ENCODE assay signal across 29 mouse cellular contexts in genomic region chr3:102661296-102661695, GRCm38 (mm10).
"Had no signal": no experiment of that assay in that cellular context is flagged by ENCODE, and none has a peak within 500 bp of the region (broad histone marks: within the 10 kb centered on the region; RNA-seq: fewer than 3 reads in every experiment).

No protein-coding gene starts in this region.

- H3K27me3 ChIP-seq: heart, embryonic 15.5 days; hindbrain, embryonic 12.5 days; hindbrain, embryonic 13.5 days; hindbrain, embryonic 15.5 days; intestine, embryonic 15.5 days; kidney, embryonic 15.5 days had no signal

- H3K27ac ChIP-seq: heart, embryonic 13.5 days; heart, embryonic 15.5 days; hindbrain, embryonic 10.5 days; hindbrain, embryonic 12.5 days; hindbrain, embryonic 13.5 days; hindbrain, embryonic 14.5 days; hindbrain, embryonic 15.5 days; hindbrain, postnatal 0 days; intestine, embryonic 15.5 days; kidney, embryonic 15.5 days; kidney, postnatal 0 days; left cerebral cortex, adult 2 months had no signal

- H3K9me3 ChIP-seq: heart, embryonic 12.5 days; heart, embryonic 13.5 days; heart, embryonic 15.5 days; hindbrain, embryonic 10.5 days; hindbrain, embryonic 12.5 days; hindbrain, embryonic 13.5 days; hindbrain, embryonic 15.5 days; intestine, embryonic 15.5 days; kidney, embryonic 15.5 days had no signal

- H3K4me1 ChIP-seq: hindbrain, embryonic 13.5 days; hindbrain, embryonic 15.5 days; intestine, embryonic 15.5 days had no signal

- H3K36me3 ChIP-seq: heart, embryonic 12.5 days; heart, embryonic 13.5 days; heart, embryonic 15.5 days; hindbrain, embryonic 10.5 days; hindbrain, embryonic 12.5 days; hindbrain, embryonic 13.5 days; hindbrain, embryonic 15.5 days; intestine, embryonic 15.5 days; kidney, embryonic 15.5 days had no signal

- H3K4me3 ChIP-seq: heart, embryonic 12.5 days; heart, embryonic 13.5 days; heart, embryonic 15.5 days; hindbrain, embryonic 10.5 days; hindbrain, embryonic 12.5 days; hindbrain, embryonic 13.5 days; hindbrain, embryonic 15.5 days; intestine, embryonic 15.5 days; kidney, embryonic 15.5 days; left cerebral cortex, adult 2 months had no signal

- DNase-seq: heart, postnatal 10 days; heart, postnatal 14 days; heart, postnatal 36 days; heart, postnatal 4 days; kidney, adult 11 months; kidney, adult 18-20 months; kidney, adult 2 months; kidney, adult 8-10 months; kidney, adult 9 months; kidney, postnatal 10 days; kidney, postnatal 14 days; kidney, postnatal 25 days; kidney, postnatal 36 days; kidney, postnatal 4 days; layer of hippocampus, adult 9-11 months; layer of hippocampus, postnatal 36 days had no signal
